Mouse (Mus musculus) midbrain, embryonic 13.5 days (tissue): ENCODE data around the gene Sac3d1. TPM values are rescaled to one million over a fixed set of nuclear protein-coding genes. Genes with fewer than 3 reads are reported as not detected.

Experiments used
- ATAC-seq: fragments of 200-750 bp; cut with Nextera tagmentation; 2 replicates; pipeline ENCODE4 v1.8.0; 2017; ENCODE audit warnings: mild to moderate bottlenecking, moderate TSS enrichment, moderate library complexity
- H3K27ac ChIP-seq: fragments of 300-500 bp; sonication (generic); 2 replicates; pipeline ENCODE4 v1.5.1; 2015; ENCODE audit warnings: inconsistent platforms, mild to moderate bottlenecking, moderate library complexity
- H3K27me3 ChIP-seq: fragments of 300-500 bp; sonication (generic); 2 replicates; pipeline ENCODE4 v1.6.1; 2015; ENCODE audit warnings: mild to moderate bottlenecking, inconsistent platforms
- H3K36me3 ChIP-seq: fragments of 300-500 bp; sonication (generic); 2 replicates; pipeline ENCODE4 v1.6.1; 2015; ENCODE audit warnings: mild to moderate bottlenecking, inconsistent platforms
- H3K4me1 ChIP-seq: fragments of 300-500 bp; sonication (generic); replicated peaks from 2 replicates; pipeline ENCODE4 v1.6.1; 2015; ENCODE audit warnings: inconsistent platforms
- H3K4me2 ChIP-seq: fragments of 300-500 bp; sonication (generic); replicated peaks from 2 replicates; pipeline ENCODE4 v1.6.1; 2015; ENCODE audit warnings: moderate library complexity, mild to moderate bottlenecking, inconsistent platforms
- H3K4me3 ChIP-seq: fragments of 300-500 bp; sonication (generic); replicated peaks from 2 replicates; pipeline ENCODE4 v1.5.1; 2015; ENCODE audit warnings: mild to moderate bottlenecking, inconsistent platforms
- H3K9ac ChIP-seq: fragments of 300-500 bp; sonication (generic); replicated peaks from 2 replicates; pipeline ENCODE4 v1.6.1; 2015; ENCODE audit warnings: mild to moderate bottlenecking, inconsistent platforms
- H3K9me3 ChIP-seq: fragments of 300-500 bp; sonication (generic); 2 replicates; pipeline ENCODE4 v1.6.1; 2016; ENCODE audit warnings: mild to moderate bottlenecking, inconsistent platforms
- WGBS: fragments of 180-500 bp; shearing (Covaris S2); methylation state at CpG from one replicate; pipeline ENCODE4 v1.1.7; 2015; 5-methylcytosine and 5-hydroxymethylcytosine counted together
- polyA plus RNA-seq: library from polyadenylated mRNA; unstranded; fragments of >200 nt; fragmentation: Nextera tagmentation; extraction: Ambion mirVana; gene quantifications from 2 replicates; pipeline ENCODE4 v1.2.1, GENCODE M21; 2015

Gene Sac3d1
- polyA plus RNA-seq, 1 experiment from 2014 or later: 41.8 TPM

DNA sequence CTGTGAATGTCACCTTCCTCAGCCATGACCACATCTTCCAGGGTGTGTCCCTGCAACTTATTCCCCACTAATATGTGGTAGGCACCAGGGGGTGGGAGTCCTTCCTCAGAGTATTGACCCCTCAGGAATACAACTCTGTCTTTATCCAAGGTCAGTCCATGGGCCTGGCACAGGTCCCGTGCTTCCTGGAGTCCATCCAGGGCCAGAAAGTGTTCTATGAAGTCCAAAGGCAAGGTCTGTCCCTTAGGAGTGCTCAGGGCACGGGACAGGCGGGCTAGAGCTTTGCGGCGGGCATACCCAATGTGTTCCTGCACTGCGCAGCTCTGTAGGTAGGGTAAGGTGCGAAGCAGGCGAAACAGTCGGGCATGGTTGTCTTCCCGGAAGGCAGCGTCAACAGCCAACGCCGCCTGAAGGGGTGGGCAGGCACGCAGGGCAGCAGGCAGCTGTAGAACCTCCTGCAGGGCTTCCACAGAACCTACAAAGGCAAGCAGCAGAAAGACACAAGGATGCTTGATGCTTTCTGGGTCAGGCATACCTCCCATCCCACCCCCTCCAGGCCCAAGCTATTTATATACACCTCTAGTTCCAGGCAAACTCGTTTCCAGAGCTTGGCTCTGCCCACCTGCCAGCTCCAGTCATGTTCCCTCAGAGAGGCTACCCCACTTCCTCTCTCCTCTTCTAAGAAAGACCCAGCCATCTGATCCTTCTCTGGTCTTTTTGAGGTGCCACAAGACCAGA lies 2.2 kb downstream of the Sac3d1 start:
- Histone ChIP-seq H3K4me2 (peak overlapping the region; percentile 89; the same call in 1 of the 2 replicates), H3K4me1 (peaks cover 32% of the 10 kb centered on the region), H3K9me3 (no peaks in the 10 kb centered on the region), H3K27me3 (no peaks in the 10 kb centered on the region), H3K36me3 (peaks cover 47% of the 10 kb centered on the region), H3K27ac (no peak overlapping the region), H3K4me3 (peak overlapping the region; percentile 85), H3K9ac (peak overlapping the region; percentile 53)
- no peak for ATAC-seq
- 92% methylated on average over 15 of the region's 15 CpGs for WGBS

DNA sequence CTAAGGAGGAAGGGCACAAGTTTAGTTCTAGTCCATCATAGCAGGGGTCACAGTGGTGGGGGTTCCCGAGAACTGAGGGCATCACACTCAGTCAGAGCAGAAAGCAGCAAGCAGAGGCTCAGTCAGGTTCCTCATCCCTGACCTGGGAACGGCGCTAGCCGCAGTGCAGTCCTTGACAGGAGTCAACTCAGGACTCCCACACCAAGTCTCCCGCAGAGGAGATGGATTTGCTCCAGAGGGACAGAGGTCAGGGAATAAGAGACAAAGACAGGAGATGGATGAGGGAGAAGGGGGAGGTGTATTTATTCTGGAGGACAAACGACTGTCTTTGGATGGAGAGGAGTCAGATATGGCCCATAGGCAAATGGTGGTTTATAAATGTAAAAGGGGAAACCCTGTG lies 5.3 kb downstream of the Sac3d1 start:
- H3K4me2 ChIP-seq: no peak overlapping the region
- WGBS: 73% methylated on average over 6 of the region's 6 CpGs
- H3K4me3 ChIP-seq: no peak overlapping the region
- H3K36me3 ChIP-seq: peaks cover 42% of the 10 kb centered on the region
- H3K9ac ChIP-seq: no peak overlapping the region
- H3K27ac ChIP-seq: no peak overlapping the region
- H3K9me3 ChIP-seq: no peaks in the 10 kb centered on the region
- no peak for ATAC-seq
- H3K4me1 ChIP-seq: peaks cover 17% of the 10 kb centered on the region
- H3K27me3 ChIP-seq: no peaks in the 10 kb centered on the region

DNA sequence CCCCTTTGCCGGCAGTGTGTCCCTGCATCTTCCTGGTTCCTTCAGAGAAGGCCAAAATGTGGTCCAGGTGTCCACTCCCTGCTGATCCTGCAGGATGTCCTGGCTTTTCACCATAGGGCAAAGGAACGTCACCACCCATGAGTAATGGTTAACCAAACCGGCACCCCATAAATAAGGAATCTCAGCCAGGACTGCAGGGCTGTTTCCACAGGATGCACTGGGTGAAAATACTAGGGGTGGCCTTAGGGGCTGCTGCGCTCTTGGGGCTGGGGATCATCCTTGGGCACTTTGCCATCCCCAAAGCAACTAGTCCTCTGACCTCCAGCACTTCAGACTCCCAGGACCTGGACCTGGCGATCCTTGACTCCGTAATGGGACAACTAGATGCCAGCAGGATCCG lies 12.9 kb downstream of the Sac3d1 start, which contains the start of gene Naaladl1:
TSS of gene Naaladl1 (plus strand) at position 197 of the 400 bp plus-strand sequence.
- H3K27ac ChIP-seq: no peak within 1 kb of the TSS
- H3K27me3 ChIP-seq: no peaks in the 10 kb centered on the region

DNA sequence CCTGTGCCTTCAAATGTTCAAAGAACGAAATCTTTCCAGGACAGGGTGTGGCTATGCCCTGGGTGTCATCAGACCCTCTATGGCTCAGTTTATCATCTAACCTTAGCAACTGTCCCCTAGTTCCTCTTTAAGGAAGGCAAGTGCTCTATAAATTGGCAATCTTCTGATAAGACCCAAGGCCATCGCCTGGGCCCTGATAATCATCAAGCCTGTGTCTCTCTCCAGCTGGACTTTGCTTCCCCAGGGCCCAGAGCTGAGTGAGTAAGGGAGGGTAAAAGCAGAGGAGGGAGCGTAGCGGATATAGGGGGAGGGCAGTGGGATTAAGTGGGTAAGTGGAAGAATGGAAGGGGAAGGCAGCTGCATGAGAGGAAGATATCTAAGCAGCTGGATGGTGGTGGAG lies 14.0 kb downstream of the Sac3d1 start:
- no peak overlapping the region for H3K4me2 ChIP-seq
- no peak overlapping the region for H3K27ac ChIP-seq
- no peaks in the 10 kb centered on the region for H3K36me3 ChIP-seq
- H3K9ac ChIP-seq: 0 out of 2 replicates have a peak overlapping the region, but pooled peaks have one; percentile 1
- no peaks in the 10 kb centered on the region for H3K9me3 ChIP-seq
- WGBS: 75% methylated on average over 4 of the region's 4 CpGs
- no peak for ATAC-seq
- H3K4me3 ChIP-seq: no peak overlapping the region
- no peaks in the 10 kb centered on the region for H3K4me1 ChIP-seq
- no peaks in the 10 kb centered on the region for H3K27me3 ChIP-seq

More for the DNA sequence above, 12.9 kb downstream of the Sac3d1 start, which contains the start of gene Naaladl1:
- Histone ChIP-seq H3K4me3 (no peak within 1 kb of the TSS), H3K9me3 (no peaks in the 10 kb centered on the region), H3K9ac (0 out of 2 replicates have a peak within 1 kb of the TSS, but pooled peaks have one; percentile 1), H3K4me1 (no peaks in the 10 kb centered on the region), H3K4me2 (no peak within 1 kb of the TSS), H3K36me3 (no peaks in the 10 kb centered on the region)
- WGBS: 89% methylated on average over 7 of the region's 7 CpGs
- no peak for ATAC-seq

DNA sequence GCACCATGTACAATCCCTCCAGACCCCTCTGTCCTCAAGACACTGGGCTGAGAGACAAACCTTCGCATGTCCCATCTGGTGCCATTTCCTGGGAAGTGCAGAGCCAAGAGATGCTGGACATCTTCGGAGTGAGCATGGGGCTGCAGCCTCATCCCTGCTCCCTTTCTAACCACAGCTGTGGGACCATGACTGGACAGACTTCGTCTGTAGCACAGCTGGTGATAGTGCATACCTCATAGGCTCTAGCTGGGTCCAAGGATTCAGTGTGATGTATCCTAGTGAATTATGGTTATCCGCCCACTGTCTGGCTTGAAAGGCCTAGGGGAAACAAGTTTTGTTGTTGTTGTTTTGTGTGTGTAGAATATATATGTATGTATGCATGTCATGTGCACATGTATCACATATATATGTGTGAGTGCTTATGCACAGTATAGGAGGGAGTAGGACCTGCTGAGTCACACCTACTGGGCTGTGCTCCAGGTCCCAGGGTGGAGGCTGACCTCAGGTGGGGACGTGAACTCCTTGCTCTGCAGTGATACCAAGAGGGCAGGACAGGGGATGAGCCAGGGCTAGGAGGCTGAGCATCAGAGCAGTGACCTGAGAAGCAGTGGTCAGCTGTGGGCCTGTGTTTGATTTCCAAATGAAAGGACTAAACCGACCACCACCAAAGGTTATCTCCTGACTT lies 16.1 kb downstream of the Sac3d1 start:
- Histone ChIP-seq H3K27me3 (no peaks in the 10 kb centered on the region), H3K36me3 (no peaks in the 10 kb centered on the region; the same call in 1 of the 2 replicates), H3K4me1 (no peaks in the 10 kb centered on the region), H3K4me2 (no peak overlapping the region), H3K27ac (no peak overlapping the region), H3K9me3 (no peaks in the 10 kb centered on the region), H3K9ac (no peak overlapping the region), H3K4me3 (no peak overlapping the region)
- 81% methylated on average over 6 of the region's 6 CpGs for WGBS
- ATAC-seq: no peak

DNA sequence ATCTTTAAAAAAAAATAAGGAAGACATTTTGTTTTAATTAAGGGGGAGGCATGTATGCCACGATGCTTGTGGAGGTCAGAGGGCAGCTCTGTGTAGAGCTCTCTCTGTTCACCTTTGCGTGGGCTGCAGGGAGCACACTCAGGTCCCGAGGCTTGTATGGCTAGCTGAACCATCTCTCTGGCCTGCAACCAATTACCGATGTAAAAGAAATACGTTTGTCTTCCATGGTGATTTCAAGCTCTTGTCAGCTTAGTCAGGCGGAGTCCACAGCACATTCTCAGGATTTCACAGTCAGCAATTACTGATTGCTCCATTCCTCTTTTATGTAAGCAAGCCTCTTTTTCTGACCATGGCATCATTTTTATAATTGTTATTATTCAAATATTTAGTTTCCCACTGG lies 17.3 kb downstream of the Sac3d1 start:
- H3K4me3 ChIP-seq: no peak overlapping the region
- H3K4me2 ChIP-seq: no peak overlapping the region
- no peaks in the 10 kb centered on the region for H3K27me3 ChIP-seq
- WGBS: 73% methylated on average over 6 of the region's 6 CpGs
- no peaks in the 10 kb centered on the region; the same call in 1 of the 2 replicates for H3K36me3 ChIP-seq
- ATAC-seq: no peak
- no peak overlapping the region for H3K27ac ChIP-seq
- H3K4me1 ChIP-seq: no peaks in the 10 kb centered on the region
- H3K9ac ChIP-seq: no peak overlapping the region
- no peaks in the 10 kb centered on the region for H3K9me3 ChIP-seq

DNA sequence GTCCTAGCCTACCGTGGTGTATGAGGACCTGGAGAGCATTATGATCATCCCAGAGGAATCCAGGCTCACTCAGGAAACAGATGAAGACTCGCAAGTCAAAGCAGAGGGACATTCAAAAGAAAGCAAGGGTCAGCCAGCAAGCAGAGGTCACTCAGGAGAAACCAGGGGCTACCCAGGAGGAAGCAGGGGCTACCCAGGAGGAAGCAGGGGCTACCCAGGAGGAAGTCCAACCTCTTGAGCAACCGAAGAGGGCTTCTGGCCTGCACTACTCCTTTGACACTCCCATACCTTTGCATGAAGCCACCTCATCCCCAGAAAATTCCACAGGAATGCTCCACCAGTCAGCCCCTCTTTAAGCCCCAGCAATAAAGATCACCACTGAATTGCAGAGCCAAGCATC lies 20.6 kb downstream of the Sac3d1 start:
- Histone ChIP-seq H3K36me3 (peaks cover 5% of the 10 kb centered on the region), H3K4me2 (no peak overlapping the region), H3K27me3 (no peaks in the 10 kb centered on the region), H3K4me1 (no peaks in the 10 kb centered on the region), H3K9me3 (no peaks in the 10 kb centered on the region), H3K9ac (no peak overlapping the region), H3K27ac (no peak overlapping the region), H3K4me3 (no peak overlapping the region)
- 92% methylated on average over 3 of the region's 3 CpGs for WGBS
- ATAC-seq: no peak

DNA sequence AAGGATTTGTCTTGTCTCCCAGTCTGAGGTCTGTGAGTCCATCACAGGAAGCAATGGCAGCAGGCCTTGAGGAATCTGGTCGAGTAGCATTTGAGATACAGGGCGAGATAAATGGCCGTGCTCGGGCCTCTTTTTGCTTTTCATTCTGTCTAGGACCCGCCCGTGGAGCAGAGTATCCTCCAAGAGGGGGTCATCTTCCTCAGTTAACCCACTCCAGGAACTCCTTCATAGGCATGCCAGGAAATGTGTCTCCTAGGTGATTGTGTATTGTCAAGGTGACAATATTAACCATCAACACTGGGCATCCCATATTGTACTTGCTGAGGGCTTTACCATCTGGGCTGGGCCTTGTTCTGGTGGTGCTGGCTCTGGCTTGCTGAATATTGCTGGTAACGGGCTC lies 24.3 kb downstream of the Sac3d1 start, which contains the start of gene AC131692.1:
TSS of gene AC131692.1 (plus strand) at position 301 of the 400 bp plus-strand sequence.
- Histone ChIP-seq H3K4me2 (no peak within 1 kb of the TSS), H3K27ac (no peak within 1 kb of the TSS), H3K27me3 (no peaks in the 10 kb centered on the region), H3K9me3 (no peaks in the 10 kb centered on the region), H3K9ac (no peak within 1 kb of the TSS), H3K4me1 (no peaks in the 10 kb centered on the region), H3K4me3 (no peak within 1 kb of the TSS), H3K36me3 (peaks cover 24% of the 10 kb centered on the region)
- no peak for ATAC-seq
- WGBS: 96% methylated on average over 7 of the region's 7 CpGs

DNA sequence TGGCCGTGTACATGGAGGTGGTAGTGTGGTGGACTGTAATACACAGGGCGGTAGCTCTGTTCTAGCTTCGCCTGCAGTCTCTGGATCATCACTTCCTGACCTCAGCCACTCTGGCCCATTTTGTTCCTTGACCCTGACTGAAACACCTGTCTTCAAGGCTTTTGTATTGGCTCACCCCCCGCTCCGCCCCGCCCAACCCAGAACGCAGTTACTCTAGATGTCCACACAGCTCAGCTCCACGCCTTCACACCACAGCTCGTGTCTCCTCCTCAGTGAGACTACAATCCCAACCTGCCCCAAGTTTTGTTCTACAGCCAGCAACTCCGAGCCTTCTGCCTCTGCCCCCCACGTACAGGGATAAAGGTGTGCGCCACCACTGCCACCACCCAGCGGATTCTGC lies 29.6 kb downstream of the Sac3d1 start:
- Histone ChIP-seq H3K9ac (no peak overlapping the region), H3K27ac (no peak overlapping the region), H3K27me3 (no peaks in the 10 kb centered on the region), H3K4me3 (no peak overlapping the region), H3K36me3 (peaks cover 19% of the 10 kb centered on the region), H3K4me2 (no peak overlapping the region), H3K4me1 (peaks cover 18% of the 10 kb centered on the region), H3K9me3 (no peaks in the 10 kb centered on the region)
- ATAC-seq: no peak
- WGBS: 95% methylated on average over 13 of the region's 13 CpGs

DNA sequence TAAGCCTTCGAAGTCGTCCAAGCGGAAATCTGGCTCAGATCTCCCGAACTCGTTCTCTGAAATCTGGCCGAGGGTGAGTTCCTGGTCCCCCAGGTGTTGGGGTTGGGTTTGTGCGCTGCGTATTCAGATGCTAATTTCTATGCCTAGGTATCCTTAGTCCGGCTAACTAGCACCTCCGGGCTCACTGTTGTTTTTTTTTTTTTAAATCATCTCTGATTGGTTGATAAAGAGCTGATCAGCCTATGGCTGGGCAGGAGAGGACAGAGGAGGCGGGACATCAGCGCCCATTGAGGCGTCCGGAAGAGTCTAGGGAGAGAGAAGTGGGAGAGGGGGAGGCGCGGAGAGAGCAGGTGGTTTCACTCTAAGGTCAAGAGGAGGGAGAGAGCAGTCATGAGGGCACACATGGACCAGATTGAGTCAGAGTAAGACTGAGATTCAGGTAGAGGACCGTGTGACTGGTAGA lies 33.0 kb downstream of the Sac3d1 start:
- H3K27me3 ChIP-seq: no peaks in the 10 kb centered on the region
- H3K4me3 ChIP-seq: peak overlapping the region; percentile 76
- H3K36me3 ChIP-seq: peaks cover 28% of the 10 kb centered on the region
- H3K9me3 ChIP-seq: no peaks in the 10 kb centered on the region
- peaks cover 25% of the 10 kb centered on the region for H3K4me1 ChIP-seq
- WGBS: under 1% methylated on average over 17 of the region's 17 CpGs
- H3K4me2 ChIP-seq: peak overlapping the region; percentile 96
- no peak overlapping the region for H3K27ac ChIP-seq
- peak overlapping the region; percentile 52; the same call in 1 of the 2 replicates for H3K9ac ChIP-seq
- ATAC-seq: peak; percentile 72

DNA sequence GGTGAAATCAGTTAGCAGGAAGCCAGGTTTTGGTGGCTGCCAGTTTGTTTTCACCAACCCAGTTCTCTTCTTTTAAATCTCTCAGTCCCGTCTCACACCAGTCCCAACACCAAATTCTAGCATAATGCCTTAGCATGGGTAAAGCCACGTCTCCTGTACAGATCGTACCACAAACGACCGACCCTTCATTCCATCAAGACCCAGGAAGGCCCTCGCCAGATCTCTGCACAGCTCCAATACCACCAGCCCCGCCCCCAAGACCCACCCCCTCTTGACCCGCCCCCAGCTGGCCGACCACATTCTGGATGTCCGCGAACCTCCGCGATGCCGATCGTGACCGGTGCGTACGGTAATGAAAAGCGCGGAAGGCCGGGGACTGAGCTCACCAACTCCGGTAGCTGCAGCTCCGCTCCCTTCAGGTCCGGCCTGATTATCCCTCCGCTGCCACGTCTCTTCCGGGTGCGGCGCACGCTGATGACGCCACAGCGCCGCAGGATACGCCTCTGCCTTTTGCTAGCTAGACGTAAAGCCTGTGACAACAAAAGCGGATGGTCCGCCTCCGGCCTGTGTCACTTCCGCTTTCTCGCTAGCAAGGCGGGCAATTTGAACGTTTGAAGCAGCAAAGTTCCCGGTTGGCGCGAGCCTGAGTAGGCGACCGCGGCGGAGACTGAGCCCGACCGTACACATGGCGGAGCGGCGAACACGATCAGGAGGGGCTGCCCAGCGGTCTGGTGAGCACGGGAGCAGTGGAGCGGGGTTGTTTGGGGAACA lies 33.8 kb downstream of the Sac3d1 start, which contains the start of the genes Zfpl1 and Cdca5:
TSS of gene Zfpl1 (minus strand) at position 479 of the 771 bp plus-strand sequence.
TSS of gene Cdca5 (plus strand) at position 506 of the 771 bp plus-strand sequence.
- peaks cover 28% of the 10 kb centered on the region for H3K36me3 ChIP-seq
- peak within 1 kb of the TSS; percentile 47 for H3K27ac ChIP-seq
- H3K9ac ChIP-seq: peak within 1 kb of the TSS; percentile 78
- under 1% methylated on average over 58 of the region's 58 CpGs for WGBS
- ATAC-seq: peak; percentile 92
- no peaks in the 10 kb centered on the region for H3K27me3 ChIP-seq
- H3K4me3 ChIP-seq: peak within 1 kb of the TSS; percentile 76
- H3K4me2 ChIP-seq: peak within 1 kb of the TSS; percentile 96
- H3K4me1 ChIP-seq: peaks cover 25% of the 10 kb centered on the region
- no peaks in the 10 kb centered on the region for H3K9me3 ChIP-seq
